Mouse (Mus musculus) right cerebral cortex, postnatal 36 days (tissue): ENCODE results near the gene Ubxn6.
"Not testable (repeated sequence)": the region's sequence is repeated elsewhere in the genome, so short reads cannot be mapped to it uniquely, and the experiment has no call there.

Experiments
- DNase-seq, 2 experiments: peaks; one replicate each; pipeline ENCODE4 v3.0.0; 2022; ENCODE audit warnings: low spot score in 2 of 2, mixed read lengths in 1 of 2

The Ubxn6 gene

GRCm38 (mm10) chr17:56102158-56102557 is 27.3 kb upstream of the Ubxn6 start:
- no peak for DNase-seq

GRCm38 (mm10) chr17:56100811-56101210 is 26.0 kb upstream of the Ubxn6 start:
- DNase-seq, result no peak

- DNase-seq, result no peak
These were observed 24.1 kb upstream of the Ubxn6 start for GRCm38 (mm10) chr17:56098711-56099572.

- no peak for DNase-seq
These were observed 23.4 kb upstream of the Ubxn6 start for GRCm38 (mm10) chr17:56098180-56098579.

- DNase-seq, result no peak
These were observed 22.1 kb upstream of the Ubxn6 start for GRCm38 (mm10) chr17:56096883-56097282.

- DNase-seq, result no peak
These were observed 18.0 kb upstream of the Ubxn6 start for GRCm38 (mm10) chr17:56092794-56093193.

- DNase-seq, result no peak
These were observed 17.5 kb upstream of the Ubxn6 start for GRCm38 (mm10) chr17:56092312-56092711.

- peak; percentile 44 to 56 for DNase-seq
These were observed 6.2 kb upstream of the Ubxn6 start for GRCm38 (mm10) chr17:56080781-56081585.

GRCm38 (mm10) chr17:56079921-56080320 is 5.1 kb upstream of the Ubxn6 start:
- no peak for DNase-seq

GRCm38 (mm10) chr17:56078880-56079795 is 4.3 kb upstream of the Ubxn6 start, which contains the start of gene Hdgfl2:
TSS of gene Hdgfl2 (plus strand) at chr17:56079634.
- peak; percentile 100 for DNase-seq

- DNase-seq, result not testable (repeated sequence)
These were observed 3.5 kb upstream of the Ubxn6 start for GRCm38 (mm10) chr17:56078361-56078760.

- DNase-seq, result no peak
These were observed 2.7 kb upstream of the Ubxn6 start for GRCm38 (mm10) chr17:56077523-56077922.

GRCm38 (mm10) chr17:56074097-56074826 is 566 bp downstream of the Ubxn6 start:
- peak; percentile 62 to 66 for DNase-seq

- no peak for DNase-seq
These were observed 2.6 kb downstream of the Ubxn6 start for GRCm38 (mm10) chr17:56072243-56072642.

- DNase-seq, result no peak
These were observed 3.7 kb downstream of the Ubxn6 start for GRCm38 (mm10) chr17:56071126-56071525.

- no peak for DNase-seq
These were observed 5.8 kb downstream of the Ubxn6 start for GRCm38 (mm10) chr17:56069066-56069465.

- no peak for DNase-seq
These were observed 8.4 kb downstream of the Ubxn6 start for GRCm38 (mm10) chr17:56066451-56066850.

GRCm38 (mm10) chr17:56065715-56066114 is 9.1 kb downstream of the Ubxn6 start:
- not testable (repeated sequence) for DNase-seq

- DNase-seq, result no peak
These were observed 12.7 kb downstream of the Ubxn6 start for GRCm38 (mm10) chr17:56062081-56062480.

GRCm38 (mm10) chr17:56057381-56058120 is 17.3 kb downstream of the Ubxn6 start:
- no peak for DNase-seq
